Mouse (Mus musculus) intestine, postnatal 0 days (tissue): Measurements from ENCODE around the gene Hoxc12. TPM values are rescaled to one million over a fixed set of nuclear protein-coding genes. Genes with fewer than 3 reads are reported as not detected.

Source experiments
- ATAC-seq: fragments of 200-750 bp; cut with Nextera tagmentation; 2 replicates; pipeline ENCODE4 v1.8.0; 2017; ENCODE audit warnings: mild to moderate bottlenecking, moderate TSS enrichment, moderate library complexity
- H3K27ac ChIP-seq: fragments of 300-500 bp; sonication (generic); 2 replicates; pipeline ENCODE4 v1.5.1; 2014; ENCODE audit warnings: mild to moderate bottlenecking, low read depth, low read length, moderate library complexity
- H3K27me3 ChIP-seq: fragments of 300-500 bp; sonication (generic); replicated peaks from 2 replicates; pipeline ENCODE4 v1.6.1; 2014; ENCODE audit warnings: low read length, mixed read lengths; ENCODE audit not compliant: control insufficient read depth, insufficient read depth
- H3K36me3 ChIP-seq: fragments of 300-500 bp; sonication (generic); 2 replicates; pipeline ENCODE4 v1.6.1; 2014; ENCODE audit warnings: mild to moderate bottlenecking, moderate library complexity; ENCODE audit not compliant: control insufficient read depth, insufficient read depth
- H3K4me1 ChIP-seq: fragments of 300-500 bp; sonication (generic); replicated peaks from 2 replicates; pipeline ENCODE4 v1.6.1; 2014; ENCODE audit warnings: antibody characterized with exemption, low read length, mixed read lengths; ENCODE audit not compliant: control insufficient read depth, insufficient read depth
- H3K4me2 ChIP-seq: fragments of 300-500 bp; sonication (generic); replicated peaks from 2 replicates; pipeline ENCODE4 v1.6.1; 2014; ENCODE audit warnings: low read depth, mild to moderate bottlenecking, moderate library complexity
- H3K4me3 ChIP-seq: fragments of 300-500 bp; sonication (generic); 2 replicates; pipeline ENCODE4 v1.5.1; 2014; ENCODE audit warnings: low read depth, low read length
- H3K9ac ChIP-seq: fragments of 300-500 bp; sonication (generic); 2 replicates; pipeline ENCODE4 v1.6.1; 2014; ENCODE audit warnings: mild to moderate bottlenecking, low read depth, low read length
- H3K9me3 ChIP-seq: fragments of 300-500 bp; sonication (generic); 2 replicates; pipeline ENCODE4 v1.6.1; 2016; ENCODE audit warnings: mixed run types; ENCODE audit not compliant: control insufficient read depth
- CTCF ChIP-seq: sonication (generic); IDR thresholded peaks from 2 replicates; pipeline ENCODE4 v1.5.1; 2016; ENCODE audit warnings: low read depth, mild to moderate bottlenecking, control low read depth, antibody characterized with exemption, moderate library complexity
- WGBS: fragments of 180-500 bp; shearing (Covaris S2); extraction: QIAGEN DNeasy Blood & Tissue Kit; methylation state at CpG from one replicate; pipeline ENCODE4 v1.1.7; 2014; 5-methylcytosine and 5-hydroxymethylcytosine counted together
- polyA plus RNA-seq: library from polyadenylated mRNA; unstranded; fragments of >200 nt; fragmentation: Nextera tagmentation; extraction: Ambion mirVana; gene quantifications from 2 replicates; pipeline ENCODE4 v1.2.1, GENCODE M21; 2015

Gene Hoxc12
- polyA plus RNA-seq, 1 experiment from 2014 or later = not detected

GRCm38 (mm10) chr15:102954192-102955006 is 17.8 kb downstream of the Hoxc12 start, which contains the start of gene Hoxc11:
Hoxc11 (plus strand) TSS chr15:102954427.
- H3K4me1 ChIP-seq = no peaks in the 10 kb centered on the region
- H3K9me3 ChIP-seq = no peaks in the 10 kb centered on the region
- no peak for TF ChIP-seq CTCF
- no peaks in the 10 kb centered on the region for H3K36me3 ChIP-seq
- H3K27ac ChIP-seq = no peak within 1 kb of the TSS
- peaks cover 96% of the 10 kb centered on the region for H3K27me3 ChIP-seq
- 2% methylated on average over 56 of the region's 57 CpGs for WGBS
- no peak within 1 kb of the TSS for H3K4me2 ChIP-seq
- H3K4me3 ChIP-seq = no peak within 1 kb of the TSS
- no peak for ATAC-seq
- H3K9ac ChIP-seq = no peak within 1 kb of the TSS

GRCm38 (mm10) chr15:102955007-102955382 is 18.4 kb downstream of the Hoxc12 start:
- no peak for TF ChIP-seq CTCF
- H3K27me3 ChIP-seq = peaks cover 96% of the 10 kb centered on the region
- WGBS = 1% methylated on average over 26 of the region's 28 CpGs
- no peak for ATAC-seq
- no peak overlapping the region for H3K4me3 ChIP-seq
- no peak overlapping the region for H3K9ac ChIP-seq
- H3K36me3 ChIP-seq = no peaks in the 10 kb centered on the region
- no peaks in the 10 kb centered on the region for H3K4me1 ChIP-seq
- no peaks in the 10 kb centered on the region for H3K9me3 ChIP-seq
- H3K27ac ChIP-seq = no peak overlapping the region
- no peak overlapping the region for H3K4me2 ChIP-seq

GRCm38 (mm10) chr15:102955833-102956640 is 19.5 kb downstream of the Hoxc12 start:
- Histone ChIP-seq H3K36me3 (no peaks in the 10 kb centered on the region), H3K9ac (no peak overlapping the region), H3K9me3 (no peaks in the 10 kb centered on the region), H3K4me1 (no peaks in the 10 kb centered on the region), H3K27me3 (peaks cover 96% of the 10 kb centered on the region), H3K27ac (no peak overlapping the region), H3K4me3 (no peak overlapping the region; the same call in 1 of the 2 replicates), H3K4me2 (no peak overlapping the region)
- under 1% methylated on average over 40 of the region's 40 CpGs for WGBS
- TF ChIP-seq CTCF = no peak
- ATAC-seq = no peak

- under 1% methylated on average over 12 of the region's 12 CpGs for WGBS
- no peak for ATAC-seq
- no peaks in the 10 kb centered on the region for H3K9me3 ChIP-seq
- TF ChIP-seq CTCF = no peak
- H3K27me3 ChIP-seq = peaks cover 98% of the 10 kb centered on the region
- H3K9ac ChIP-seq = no peak overlapping the region
- no peaks in the 10 kb centered on the region for H3K4me1 ChIP-seq
- no peak overlapping the region for H3K27ac ChIP-seq
- no peak overlapping the region for H3K4me2 ChIP-seq
- H3K36me3 ChIP-seq = no peaks in the 10 kb centered on the region
- no peak overlapping the region for H3K4me3 ChIP-seq
Measured at GRCm38 (mm10) chr15:102956906-102957305, 20.3 kb downstream of the Hoxc12 start.

- ATAC-seq = peak; percentile 63; the same call in 1 of the 2 replicates
- Histone ChIP-seq H3K9ac (no peak overlapping the region), H3K4me1 (no peaks in the 10 kb centered on the region), H3K36me3 (no peaks in the 10 kb centered on the region), H3K4me3 (peak overlapping the region; percentile 8), H3K9me3 (no peaks in the 10 kb centered on the region), H3K27me3 (peaks cover 96% of the 10 kb centered on the region), H3K4me2 (peak overlapping the region; percentile 46; the same call in 1 of the 2 replicates), H3K27ac (no peak overlapping the region)
- 1% methylated on average over 13 of the region's 13 CpGs for WGBS
- no peak for TF ChIP-seq CTCF
Measured at GRCm38 (mm10) chr15:102959663-102960191, 23.2 kb downstream of the Hoxc12 start.

- Histone ChIP-seq H3K4me2 (no peak overlapping the region), H3K9me3 (no peaks in the 10 kb centered on the region), H3K27ac (no peak overlapping the region), H3K4me3 (no peak overlapping the region), H3K36me3 (no peaks in the 10 kb centered on the region), H3K9ac (no peak overlapping the region), H3K27me3 (peaks cover 96% of the 10 kb centered on the region), H3K4me1 (no peaks in the 10 kb centered on the region)
- TF ChIP-seq CTCF = no peak
- ATAC-seq = no peak
- WGBS = 5% methylated on average over 6 of the region's 6 CpGs
Measured at GRCm38 (mm10) chr15:102961728-102962127, 25.2 kb downstream of the Hoxc12 start.
